Mouse (Mus musculus) lung, postnatal 0 days (tissue): ENCODE results near the gene Dpp6. TPM values are rescaled to one million over a fixed set of nuclear protein-coding genes. Genes with fewer than 3 reads are reported as not detected.

Experiments
- ATAC-seq: fragments of 200-750 bp; cut with Nextera tagmentation; 2 replicates; pipeline ENCODE4 v1.8.0; 2017; ENCODE audit warnings: moderate library complexity
- DNase-seq: peaks from one replicate; pipeline ENCODE4 v3.0.0-alpha.2; 2016; ENCODE audit warnings: low spot score
- H3K27ac ChIP-seq: fragments of 300-500 bp; sonication (generic); 2 replicates; pipeline ENCODE4 v1.5.1; 2014; ENCODE audit warnings: antibody characterized with exemption, mild to moderate bottlenecking, low read length, mixed read lengths
- H3K27me3 ChIP-seq: fragments of 300-500 bp; sonication (generic); replicated peaks from 2 replicates; pipeline ENCODE4 v1.6.1; 2014; ENCODE audit warnings: low read length, mixed read lengths; ENCODE audit not compliant: insufficient read depth
- H3K36me3 ChIP-seq: fragments of 300-500 bp; sonication (generic); 2 replicates; pipeline ENCODE4 v1.6.1; 2014; ENCODE audit warnings: low read length, mixed read lengths; ENCODE audit not compliant: insufficient read depth
- H3K4me1 ChIP-seq: fragments of 300-500 bp; sonication (generic); 2 replicates; pipeline ENCODE4 v1.6.1; 2014; ENCODE audit warnings: antibody characterized with exemption, low read depth, low read length, mixed read lengths; ENCODE audit not compliant: insufficient read depth
- H3K4me2 ChIP-seq: fragments of 300-500 bp; sonication (generic); replicated peaks from 2 replicates; pipeline ENCODE4 v1.6.1; 2014; ENCODE audit warnings: low read depth, mild to moderate bottlenecking, low read length, moderate library complexity, mixed read lengths
- H3K4me3 ChIP-seq: fragments of 300-500 bp; sonication (generic); 2 replicates; pipeline ENCODE4 v1.5.1; 2014; ENCODE audit warnings: low read depth, low read length
- H3K9ac ChIP-seq: fragments of 300-500 bp; sonication (generic); replicated peaks from 2 replicates; pipeline ENCODE4 v1.6.1; 2014; ENCODE audit warnings: low read depth, mild to moderate bottlenecking
- H3K9me3 ChIP-seq: fragments of 300-500 bp; sonication (generic); 2 replicates; pipeline ENCODE4 v1.6.1; 2016; ENCODE audit warnings: low read length, mixed read lengths
- CTCF ChIP-seq: IDR thresholded peaks from 2 replicates; pipeline ENCODE4 v1.5.1; 2016; ENCODE audit warnings: antibody characterized with exemption, mild to moderate bottlenecking
- EP300 ChIP-seq: IDR thresholded peaks from 2 replicates; pipeline ENCODE4 v1.6.1; 2016; ENCODE audit warnings: antibody characterized with exemption, mild to moderate bottlenecking, control low read depth
- WGBS: fragments of 180-500 bp; shearing (Covaris S2); extraction: QIAGEN DNeasy Blood & Tissue Kit; methylation state at CpG from one replicate; pipeline ENCODE4 v1.1.7; 2014; 5-methylcytosine and 5-hydroxymethylcytosine counted together
- polyA plus RNA-seq: library from polyadenylated mRNA; unstranded; fragments of >200 nt; fragmentation: Nextera tagmentation; extraction: Ambion mirVana; gene quantifications from 2 replicates; pipeline ENCODE4 v1.2.1, GENCODE M21; 2015

Gene Dpp6
- 0.05 and 0.07 TPM in 2 replicates for polyA plus RNA-seq

GRCm38 (mm10) chr5:26816975-26817941, at the start of gene Dpp6:
TSS of gene Dpp6 (plus strand) at chr5:26817203.
- DNase-seq (no peak), ATAC-seq (no peak)
- H3K27ac ChIP-seq, result no peak within 1 kb of the TSS
- H3K9ac ChIP-seq, result no peak within 1 kb of the TSS
- no peaks in the 10 kb centered on the region for H3K9me3 ChIP-seq
- WGBS, result 4% methylated on average over 45 of the region's 48 CpGs
- H3K36me3 ChIP-seq, result no peaks in the 10 kb centered on the region
- no peak within 1 kb of the TSS for H3K4me2 ChIP-seq
- H3K4me1 ChIP-seq, result no peaks in the 10 kb centered on the region
- no peak for TF ChIP-seq EP300
- no peak for TF ChIP-seq CTCF
- H3K4me3 ChIP-seq, result no peak within 1 kb of the TSS
- H3K27me3 ChIP-seq, result no peaks in the 10 kb centered on the region

- Histone ChIP-seq H3K4me2 (no peak overlapping the region), H3K27ac (no peak overlapping the region), H3K9ac (no peak overlapping the region), H3K4me3 (no peak overlapping the region), H3K4me1 (no peaks in the 10 kb centered on the region), H3K9me3 (no peaks in the 10 kb centered on the region), H3K27me3 (no peaks in the 10 kb centered on the region), H3K36me3 (no peaks in the 10 kb centered on the region)
- WGBS, result 62% methylated on average over 3 of the region's 3 CpGs
- TF ChIP-seq EP300, result no peak
- TF ChIP-seq CTCF, result no peak
- ATAC-seq (no peak), DNase-seq (no peak)
These were observed 33.0 kb upstream of the Dpp6 start for GRCm38 (mm10) chr5:26783955-26784354.

GRCm38 (mm10) chr5:26795524-26795923, 21.5 kb upstream of the Dpp6 start:
- no peak overlapping the region for H3K27ac ChIP-seq
- no peak for TF ChIP-seq CTCF
- TF ChIP-seq EP300, result no peak
- WGBS, result 94% methylated on average over 2 of the region's 2 CpGs

GRCm38 (mm10) chr5:26835972-26836371, 19.0 kb downstream of the Dpp6 start:
- TF ChIP-seq CTCF (no peak), EP300 (no peak)
- no peaks in the 10 kb centered on the region for H3K27me3 ChIP-seq
- no peak overlapping the region for H3K9ac ChIP-seq
- H3K4me3 ChIP-seq, result no peak overlapping the region
- no peaks in the 10 kb centered on the region for H3K36me3 ChIP-seq
- no peak overlapping the region for H3K4me2 ChIP-seq
- no peak for DNase-seq
- no peak overlapping the region for H3K27ac ChIP-seq
- 79% methylated on average over 1 of the region's 1 CpGs for WGBS
- no peaks in the 10 kb centered on the region for H3K9me3 ChIP-seq
- no peaks in the 10 kb centered on the region for H3K4me1 ChIP-seq
- ATAC-seq, result no peak

More at GRCm38 (mm10) chr5:26795524-26795923, 21.5 kb upstream of the Dpp6 start:
- no peaks in the 10 kb centered on the region for H3K9me3 ChIP-seq
- no peaks in the 10 kb centered on the region for H3K36me3 ChIP-seq
- no peak for DNase-seq
- H3K27me3 ChIP-seq, result no peaks in the 10 kb centered on the region
- H3K4me3 ChIP-seq, result no peak overlapping the region
- H3K9ac ChIP-seq, result no peak overlapping the region
- H3K4me1 ChIP-seq, result no peaks in the 10 kb centered on the region
- no peak for ATAC-seq
- no peak overlapping the region for H3K4me2 ChIP-seq

GRCm38 (mm10) chr5:26841151-26841550, 24.1 kb downstream of the Dpp6 start:
- Histone ChIP-seq H3K4me2 (no peak overlapping the region), H3K27me3 (no peaks in the 10 kb centered on the region), H3K27ac (no peak overlapping the region), H3K9ac (no peak overlapping the region), H3K36me3 (no peaks in the 10 kb centered on the region), H3K4me1 (no peaks in the 10 kb centered on the region), H3K4me3 (no peak overlapping the region), H3K9me3 (no peaks in the 10 kb centered on the region)
- 17% methylated on average over 4 of the region's 4 CpGs for WGBS
- DNase-seq, result no peak
- no peak for TF ChIP-seq CTCF
- no peak for TF ChIP-seq EP300
- no peak for ATAC-seq

- no peaks in the 10 kb centered on the region for H3K4me1 ChIP-seq
- H3K36me3 ChIP-seq, result no peaks in the 10 kb centered on the region
- 65% methylated on average over 4 of the region's 4 CpGs for WGBS
- TF ChIP-seq EP300 (no peak), CTCF (no peak)
- H3K4me2 ChIP-seq, result no peak overlapping the region
- ATAC-seq (no peak), DNase-seq (no peak)
- H3K4me3 ChIP-seq, result no peak overlapping the region
- no peaks in the 10 kb centered on the region for H3K9me3 ChIP-seq
- H3K27ac ChIP-seq, result no peak overlapping the region
- H3K27me3 ChIP-seq, result no peaks in the 10 kb centered on the region
- H3K9ac ChIP-seq, result no peak overlapping the region
These were observed 37.7 kb downstream of the Dpp6 start for GRCm38 (mm10) chr5:26854746-26855145.
